Mouse (Mus musculus) C2C12 (cell line): ENCODE measurements around the gene Rabgef1.

Experiments used
- CEBPB ChIP-seq: IDR thresholded peaks from one replicate; pipeline ENCODE4 v1.6.1; 2011; ENCODE audit warnings: low read depth, mild to moderate bottlenecking, control low read depth, moderate library complexity
- CTCF ChIP-seq: IDR thresholded peaks from one replicate; pipeline ENCODE4 v1.5.1; 2011; ENCODE audit not compliant: control insufficient read depth, insufficient read depth, insufficient read length
- MYOD1 ChIP-seq: IDR thresholded peaks from one replicate; pipeline ENCODE4 v1.6.1; 2011; ENCODE audit warnings: low read depth; ENCODE audit not compliant: control insufficient read depth, insufficient read length
- MYOG ChIP-seq: IDR thresholded peaks from one replicate; pipeline ENCODE4 v1.6.1; 2011; ENCODE audit not compliant: control insufficient read depth, insufficient read length; ENCODE audit errors: extremely low read depth
- USF1 ChIP-seq: IDR thresholded peaks from one replicate; pipeline ENCODE4 v1.6.1; 2011; ENCODE audit warnings: low read depth, mild to moderate bottlenecking, control low read depth, moderate library complexity

- TF ChIP-seq CTCF (no peak), MYOG (no peak), MYOD1 (no peak), CEBPB (no peak), USF1 (no peak)
These were observed 19.3 kb downstream of the Rabgef1 start for GRCm38 (mm10) chr5:130190909-130191308.
